Mouse (Mus musculus): ENCODE results near the gene Rtn2. TPM values are rescaled to one million over a fixed set of nuclear protein-coding genes. Genes with fewer than 3 reads are reported as not detected.
"Not testable (repeated sequence)": the region's sequence is repeated elsewhere in the genome, so short reads cannot be mapped to it uniquely, and the experiment has no call there.

Gene Rtn2
- polyA plus RNA-seq, 1 experiment from 2014 or later: 121 TPM

DNA sequence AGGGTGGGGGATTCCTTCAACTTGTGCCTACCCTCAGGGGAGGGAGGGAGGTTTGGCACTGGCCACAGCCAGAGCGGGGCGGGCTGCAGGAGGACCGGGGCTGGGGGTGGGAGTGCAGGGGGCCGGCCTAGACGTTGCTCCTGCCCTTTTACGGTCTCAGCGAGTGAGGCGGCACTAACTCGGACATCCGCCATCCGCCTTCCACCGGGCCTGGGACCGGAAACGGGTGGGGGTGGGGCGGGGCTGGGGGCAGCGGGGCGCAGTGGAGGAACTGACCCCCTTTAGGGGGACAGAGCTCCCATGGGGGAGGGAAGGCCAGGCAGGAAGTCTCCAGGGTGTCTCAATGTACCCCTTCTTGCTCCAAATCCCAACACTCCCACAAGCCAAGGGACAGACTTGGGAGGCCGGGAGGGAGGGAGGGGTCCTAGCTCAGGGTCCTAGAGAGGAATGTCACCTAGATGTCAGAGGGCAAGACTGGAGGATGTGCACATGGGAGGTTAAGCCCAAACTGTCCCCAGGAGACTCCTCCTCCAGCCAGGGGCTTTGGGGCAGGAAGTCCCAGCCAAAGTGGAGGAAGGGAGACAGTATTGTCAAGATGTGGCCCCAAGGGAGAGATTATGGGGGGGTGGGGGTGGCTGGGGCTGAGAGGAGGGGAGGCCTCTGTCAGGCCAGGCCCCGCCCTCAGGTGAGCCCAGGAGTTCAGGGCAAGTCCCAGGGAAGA is 12.5 kb upstream of the Rtn2 start:
- H3K4me1 ChIP-seq: peaks cover 51% of the 10 kb centered on the region
- WGBS: 2% methylated on average over 18 of the region's 19 CpGs
- H3K36me3 ChIP-seq: peaks cover 7% of the 10 kb centered on the region; the same call in 1 of the 2 replicates
- peak overlapping the region; percentile 96 for H3K4me2 ChIP-seq
- H3K9ac ChIP-seq (replicated peaks): peak overlapping the region; percentile 88
- ATAC-seq (ENCODE audit: low FRiP score): no peak
- H3K27me3 ChIP-seq (replicated peaks): no peaks in the 10 kb centered on the region
- H3K9me3 ChIP-seq (replicated peaks): no peaks in the 10 kb centered on the region
- H3K4me3 ChIP-seq (replicated peaks): peak overlapping the region; percentile 96
- peak overlapping the region; percentile 77 for H3K27ac ChIP-seq (replicated peaks)

DNA sequence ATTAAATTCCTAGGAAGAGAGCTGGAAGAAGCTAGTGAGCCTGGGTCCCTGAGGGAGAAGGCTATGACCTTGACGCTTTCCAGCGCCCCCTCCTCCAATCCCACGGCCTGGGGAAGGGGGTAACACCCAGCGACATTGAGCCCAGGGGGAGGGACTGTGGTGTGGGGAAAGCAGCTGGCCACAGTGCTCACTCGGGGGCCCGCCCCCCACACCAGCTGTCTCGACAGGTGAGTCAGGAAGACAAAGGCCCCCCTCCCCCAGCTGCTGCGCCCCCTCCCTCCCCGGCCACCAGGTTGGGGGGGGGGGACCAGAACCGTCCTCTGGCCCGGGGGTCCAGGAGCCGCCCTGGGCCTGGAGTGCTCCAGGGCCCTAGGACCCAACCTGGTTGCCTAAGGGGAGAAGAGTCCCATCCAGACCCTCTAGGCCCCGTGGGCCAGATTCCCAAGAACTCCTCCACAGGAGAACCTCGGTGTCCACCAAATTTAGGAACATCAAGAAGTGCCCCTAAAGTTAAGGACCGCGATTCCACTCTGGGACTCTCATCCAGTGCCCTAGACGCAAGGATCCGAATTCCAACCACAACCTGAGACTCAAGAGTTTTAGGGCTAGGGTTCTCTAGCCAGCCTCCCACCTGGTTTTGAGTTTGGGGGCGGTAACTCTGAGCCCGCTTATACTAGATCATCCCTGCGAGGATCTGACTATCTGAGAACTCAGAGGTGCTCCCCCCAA is 11.8 kb upstream of the Rtn2 start:
- Histone ChIP-seq H3K4me1 (peaks cover 47% of the 10 kb centered on the region), H3K27me3 (replicated peaks) (no peaks in the 10 kb centered on the region), H3K9ac (replicated peaks) (peak overlapping the region; percentile 88), H3K9me3 (replicated peaks) (no peaks in the 10 kb centered on the region), H3K4me2 (peak overlapping the region; percentile 96), H3K27ac (replicated peaks) (peak overlapping the region; percentile 89), H3K36me3 (peaks cover 7% of the 10 kb centered on the region; the same call in 1 of the 2 replicates), H3K4me3 (replicated peaks) (peak overlapping the region; percentile 96)
- no peak; the same call in 1 of the 2 replicates for ATAC-seq (ENCODE audit: low FRiP score)
- WGBS: 1% methylated on average over 20 of the region's 21 CpGs

DNA sequence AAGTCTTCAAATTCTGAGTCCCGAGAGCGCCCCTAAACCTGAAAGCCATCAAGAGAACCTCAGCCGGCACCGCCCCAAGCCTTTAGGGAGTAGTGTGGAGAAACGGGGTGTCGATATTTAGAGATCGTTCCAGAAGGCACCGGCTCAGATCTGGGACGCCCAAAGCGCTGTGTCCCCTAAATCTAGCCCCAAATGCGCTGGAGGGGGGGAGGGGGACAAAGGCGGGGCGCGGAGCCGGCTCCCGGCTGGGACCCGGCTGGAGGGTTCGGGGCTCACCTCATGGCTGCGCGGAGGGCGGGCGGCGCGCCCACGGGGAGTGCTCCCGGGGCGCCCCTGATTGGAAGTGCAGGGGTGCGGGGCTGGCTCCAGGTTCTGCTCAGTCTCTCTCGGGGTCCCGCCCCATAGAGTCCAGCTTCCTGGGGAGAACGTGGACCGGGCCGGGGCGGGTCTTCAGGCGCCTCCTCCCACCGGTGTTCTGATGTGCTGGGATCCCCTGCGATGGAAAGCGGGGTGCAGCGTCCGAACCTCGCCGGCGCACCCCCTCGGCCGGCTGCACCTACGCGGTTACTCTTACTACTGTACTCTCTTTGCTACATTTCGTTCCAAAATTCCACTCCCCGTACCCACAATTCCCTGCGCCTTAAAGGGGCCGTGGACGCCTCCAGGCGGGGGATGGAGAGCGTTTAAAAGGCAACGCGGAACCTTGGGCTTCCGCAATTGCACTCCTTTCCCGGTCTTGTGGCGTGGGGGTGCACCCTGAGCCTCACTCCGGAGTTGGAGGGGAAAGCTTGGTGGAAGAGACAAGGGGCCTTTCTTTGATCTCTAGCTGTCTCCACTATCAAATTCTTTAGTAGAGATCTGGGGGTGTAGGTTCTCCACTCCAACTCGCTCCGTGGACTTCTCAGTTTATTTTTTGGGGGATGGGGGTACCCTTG is 10.9 kb upstream of the Rtn2 start, which contains the start of gene Vasp:
Gene Vasp, minus strand, starts transcription at position 580 of the 935 bp plus-strand sequence.
- H3K27ac ChIP-seq (replicated peaks): peak within 1 kb of the TSS; percentile 89
- H3K4me2 ChIP-seq: peak within 1 kb of the TSS; percentile 96
- H3K4me1 ChIP-seq: peaks cover 39% of the 10 kb centered on the region
- H3K4me3 ChIP-seq (replicated peaks): peak within 1 kb of the TSS; percentile 96
- under 1% methylated on average over 58 of the region's 62 CpGs for WGBS
- H3K36me3 ChIP-seq: peaks cover 7% of the 10 kb centered on the region; the same call in 1 of the 2 replicates
- H3K27me3 ChIP-seq (replicated peaks): no peaks in the 10 kb centered on the region
- ATAC-seq (ENCODE audit: low FRiP score): peak; percentile 81
- no peaks in the 10 kb centered on the region for H3K9me3 ChIP-seq (replicated peaks)
- peak within 1 kb of the TSS; percentile 88 for H3K9ac ChIP-seq (replicated peaks)

DNA sequence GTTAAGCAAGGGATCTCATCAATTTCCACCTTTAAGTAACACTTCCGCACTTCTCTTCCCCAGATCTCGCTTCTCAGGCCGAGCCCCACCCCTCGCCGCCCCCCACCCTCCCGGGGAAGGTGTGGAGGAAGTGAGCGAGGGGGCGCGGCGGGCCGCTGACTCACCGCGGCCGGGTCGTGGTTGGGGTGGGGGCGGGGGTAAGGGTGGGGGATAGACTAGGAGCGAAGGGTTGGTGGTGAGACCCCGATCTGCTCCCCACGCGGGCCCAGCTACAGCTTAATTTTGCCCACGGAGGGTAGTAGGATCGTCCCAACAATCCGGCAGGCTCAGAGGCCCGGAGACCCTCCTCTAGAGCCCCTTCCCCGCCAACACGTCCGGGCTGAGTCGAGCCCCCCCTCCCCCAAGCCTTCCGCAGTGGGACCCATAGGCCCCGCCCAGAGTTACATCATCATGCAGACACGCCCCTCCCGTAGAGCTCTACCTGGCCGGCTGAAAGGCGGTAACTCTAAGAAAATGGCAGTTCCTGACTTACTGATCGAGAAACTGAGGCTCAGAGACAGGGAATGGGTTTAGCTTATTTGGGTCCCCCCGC is 10.2 kb upstream of the Rtn2 start:
- H3K4me1 ChIP-seq: peaks cover 37% of the 10 kb centered on the region
- no peaks in the 10 kb centered on the region for H3K9me3 ChIP-seq (replicated peaks)
- H3K4me2 ChIP-seq: peak overlapping the region; percentile 96
- peak overlapping the region; percentile 88 for H3K9ac ChIP-seq (replicated peaks)
- H3K4me3 ChIP-seq (replicated peaks): peak overlapping the region; percentile 96
- peaks cover 7% of the 10 kb centered on the region; the same call in 1 of the 2 replicates for H3K36me3 ChIP-seq
- ATAC-seq (ENCODE audit: low FRiP score): peak; percentile 83
- H3K27ac ChIP-seq (replicated peaks): peak overlapping the region; percentile 89
- H3K27me3 ChIP-seq (replicated peaks): no peaks in the 10 kb centered on the region; the same call in 1 of the 2 replicates
- 1% methylated on average over 36 of the region's 36 CpGs for WGBS

DNA sequence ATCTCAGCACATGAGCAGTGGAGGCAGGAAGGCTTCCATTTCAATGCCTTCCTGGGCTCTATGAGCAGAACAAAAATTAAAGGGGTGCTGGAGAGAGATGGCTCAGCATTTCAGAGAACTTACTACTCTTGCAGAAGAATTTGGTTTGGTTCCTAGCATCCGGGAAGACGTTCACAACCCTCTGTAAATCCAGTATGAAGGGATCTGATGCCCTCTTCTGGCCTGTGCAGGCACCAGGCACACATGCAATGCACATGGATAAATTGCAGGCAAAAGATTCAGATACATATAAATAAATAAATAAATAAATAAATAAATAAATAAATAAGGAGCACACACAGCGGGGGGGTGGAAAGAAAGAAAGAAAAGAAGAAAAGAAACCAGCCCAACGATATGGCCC is 6.2 kb upstream of the Rtn2 start:
- H3K9ac ChIP-seq (replicated peaks): no peak overlapping the region
- peaks cover 38% of the 10 kb centered on the region for H3K27me3 ChIP-seq (replicated peaks)
- H3K9me3 ChIP-seq (replicated peaks): no peaks in the 10 kb centered on the region
- no peak for ATAC-seq (ENCODE audit: low FRiP score)
- H3K36me3 ChIP-seq: no peaks in the 10 kb centered on the region
- H3K4me2 ChIP-seq: no peak overlapping the region
- WGBS: 59% methylated on average over 4 of the region's 4 CpGs
- H3K27ac ChIP-seq (replicated peaks): no peak overlapping the region
- no peak overlapping the region for H3K4me3 ChIP-seq (replicated peaks)
- peaks cover 14% of the 10 kb centered on the region for H3K4me1 ChIP-seq

DNA sequence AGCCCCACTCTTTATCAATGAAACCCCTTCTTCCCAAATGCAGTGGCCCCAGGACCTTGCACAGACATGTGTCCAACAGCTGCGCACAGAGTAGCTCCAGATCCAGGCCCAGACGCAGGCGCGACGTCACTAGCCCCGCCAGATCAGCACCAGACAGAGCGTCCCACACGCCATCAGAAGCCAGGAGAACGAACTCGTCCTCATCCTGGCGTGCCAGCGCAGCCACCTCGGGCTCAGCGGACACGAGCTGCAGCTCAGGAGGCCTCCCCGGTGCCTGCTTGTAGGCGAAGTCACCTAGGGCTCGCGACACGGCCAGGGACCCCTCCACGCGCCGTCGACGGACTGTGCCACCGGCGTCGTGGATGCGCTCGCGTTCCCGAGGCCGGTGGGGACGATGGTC is 3.4 kb upstream of the Rtn2 start:
- ATAC-seq (ENCODE audit: low FRiP score): no peak
- Histone ChIP-seq H3K9ac (replicated peaks) (no peak overlapping the region), H3K4me3 (replicated peaks) (peak overlapping the region; percentile 36), H3K9me3 (replicated peaks) (no peaks in the 10 kb centered on the region), H3K4me1 (peaks cover 29% of the 10 kb centered on the region), H3K27me3 (replicated peaks) (peaks cover 41% of the 10 kb centered on the region), H3K4me2 (peak overlapping the region; percentile 58), H3K27ac (replicated peaks) (no peak overlapping the region), H3K36me3 (no peaks in the 10 kb centered on the region)
- 3% methylated on average over 34 of the region's 34 CpGs for WGBS

DNA sequence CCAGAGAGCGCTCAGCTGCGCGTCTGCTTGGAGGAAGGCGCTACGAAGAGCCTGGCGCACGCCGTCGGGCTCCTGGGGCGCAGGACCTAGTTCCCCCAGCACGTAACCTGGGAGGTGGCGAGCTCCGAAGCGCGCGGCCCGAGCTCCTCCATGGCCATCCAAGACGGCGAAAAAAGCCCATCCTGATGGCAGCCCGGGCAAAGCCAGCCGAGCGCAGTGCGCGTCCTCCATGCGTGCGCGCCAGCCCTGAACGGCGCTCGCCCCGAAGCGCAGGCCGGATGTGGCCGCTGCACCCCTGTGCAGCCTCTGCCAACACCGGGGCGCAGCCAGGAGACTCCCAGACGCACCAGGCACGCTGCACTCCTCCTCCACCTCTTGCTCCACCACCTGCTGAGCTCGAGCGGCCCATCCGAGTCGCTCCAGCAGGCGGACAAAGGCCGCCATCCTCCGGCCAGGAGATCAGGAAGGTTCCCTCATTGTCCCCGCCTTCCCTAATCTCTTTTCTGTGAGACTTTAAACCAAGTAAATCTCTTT is 2.8 kb upstream of the Rtn2 start, which contains the start of gene Ppm1n:
Gene Ppm1n, minus strand, starts transcription at position 484 of the 534 bp plus-strand sequence.
- under 1% methylated on average over 46 of the region's 46 CpGs for WGBS
- peak within 1 kb of the TSS; percentile 36 for H3K4me3 ChIP-seq (replicated peaks)
- H3K27me3 ChIP-seq (replicated peaks): peaks cover 41% of the 10 kb centered on the region
- H3K9me3 ChIP-seq (replicated peaks): no peaks in the 10 kb centered on the region
- no peak within 1 kb of the TSS for H3K27ac ChIP-seq (replicated peaks)
- no peaks in the 10 kb centered on the region for H3K36me3 ChIP-seq
- H3K9ac ChIP-seq (replicated peaks): no peak within 1 kb of the TSS; the same call in 1 of the 2 replicates
- peaks cover 35% of the 10 kb centered on the region for H3K4me1 ChIP-seq
- no peak for ATAC-seq (ENCODE audit: low FRiP score)
- peak within 1 kb of the TSS; percentile 58 for H3K4me2 ChIP-seq

DNA sequence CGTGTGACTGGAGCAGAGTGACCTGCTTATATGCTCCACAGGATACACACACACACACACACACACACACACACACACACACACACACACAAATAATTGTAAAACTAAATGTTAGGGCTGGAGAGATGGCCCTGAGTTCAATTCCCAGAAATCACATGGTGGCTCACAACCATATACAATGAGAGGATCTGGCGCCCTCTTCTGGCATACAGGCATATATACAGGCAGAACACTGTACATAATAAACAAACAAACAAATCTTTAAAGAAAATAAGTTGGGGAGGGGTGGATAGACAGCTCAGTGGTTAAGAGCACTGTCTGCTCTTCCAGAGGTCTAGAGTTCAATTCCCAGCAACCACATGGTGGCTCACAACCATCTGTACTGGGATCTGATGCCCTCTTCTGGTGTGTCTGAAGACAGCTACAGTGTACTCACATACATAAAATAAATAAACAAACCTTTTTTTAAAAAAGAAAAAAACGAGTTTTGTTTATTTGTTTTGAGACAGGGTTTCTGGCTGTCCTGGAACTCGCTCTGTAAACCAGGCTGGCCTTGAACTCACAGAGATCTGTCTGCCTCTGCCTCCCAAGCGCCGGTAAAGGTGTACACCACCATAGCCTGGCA is 632 bp upstream of the Rtn2 start:
- not testable (repeated sequence) for H3K36me3 ChIP-seq; H3K9me3 ChIP-seq (replicated peaks); H3K9ac ChIP-seq (replicated peaks); H3K27ac ChIP-seq (replicated peaks)
- 33% methylated on average over 6 of the region's 6 CpGs for WGBS
- H3K4me3 ChIP-seq (replicated peaks): peak overlapping the region; percentile 87
- peaks cover 41% of the 10 kb centered on the region for H3K4me1 ChIP-seq
- H3K27me3 ChIP-seq (replicated peaks): peaks cover 41% of the 10 kb centered on the region
- 0 out of 2 replicates have a peak, but pooled peaks have one; percentile 16 for ATAC-seq (ENCODE audit: low FRiP score)
- peak overlapping the region; percentile 78 for H3K4me2 ChIP-seq

DNA sequence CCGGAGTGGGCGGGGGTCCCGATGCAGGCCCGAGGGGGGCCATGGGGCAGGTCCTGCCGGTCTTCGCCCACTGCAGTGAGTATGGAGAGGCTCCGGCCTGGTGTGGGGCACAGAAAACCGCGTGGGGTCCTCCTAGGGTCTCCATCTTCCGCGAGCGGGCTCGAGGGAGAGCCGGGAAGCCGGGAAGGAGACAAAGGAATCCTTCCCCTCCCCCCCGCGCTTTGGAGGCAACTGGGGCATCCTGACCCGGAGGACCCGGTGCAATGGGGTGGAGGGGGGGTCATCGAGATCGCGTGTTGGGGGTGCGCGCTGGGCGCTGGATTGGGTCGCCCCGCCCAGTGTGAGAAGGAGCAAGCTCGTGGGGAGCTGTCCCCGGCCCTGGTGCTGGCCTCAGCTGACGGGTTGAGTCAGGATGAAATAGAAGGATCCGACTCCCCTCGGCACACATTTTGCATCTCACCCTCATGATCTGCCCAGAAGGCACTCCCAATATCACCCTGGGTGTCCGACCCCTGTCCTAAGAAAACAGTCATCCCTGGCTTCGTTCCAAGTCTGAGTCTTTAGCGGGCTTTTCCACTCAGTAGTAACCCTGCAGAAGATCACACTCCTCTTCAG is 474 bp downstream of the Rtn2 start:
- peaks cover 14% of the 10 kb centered on the region for H3K36me3 ChIP-seq
- H3K9me3 ChIP-seq (replicated peaks): no peaks in the 10 kb centered on the region
- peak overlapping the region; percentile 87 for H3K4me3 ChIP-seq (replicated peaks)
- peaks cover 41% of the 10 kb centered on the region for H3K4me1 ChIP-seq
- ATAC-seq (ENCODE audit: low FRiP score): peak; percentile 71
- WGBS: under 1% methylated on average over 35 of the region's 35 CpGs
- H3K27ac ChIP-seq (replicated peaks): peak overlapping the region; percentile 91
- H3K4me2 ChIP-seq: peak overlapping the region; percentile 78
- H3K27me3 ChIP-seq (replicated peaks): peaks cover 35% of the 10 kb centered on the region
- H3K9ac ChIP-seq (replicated peaks): peak overlapping the region; percentile 99

DNA sequence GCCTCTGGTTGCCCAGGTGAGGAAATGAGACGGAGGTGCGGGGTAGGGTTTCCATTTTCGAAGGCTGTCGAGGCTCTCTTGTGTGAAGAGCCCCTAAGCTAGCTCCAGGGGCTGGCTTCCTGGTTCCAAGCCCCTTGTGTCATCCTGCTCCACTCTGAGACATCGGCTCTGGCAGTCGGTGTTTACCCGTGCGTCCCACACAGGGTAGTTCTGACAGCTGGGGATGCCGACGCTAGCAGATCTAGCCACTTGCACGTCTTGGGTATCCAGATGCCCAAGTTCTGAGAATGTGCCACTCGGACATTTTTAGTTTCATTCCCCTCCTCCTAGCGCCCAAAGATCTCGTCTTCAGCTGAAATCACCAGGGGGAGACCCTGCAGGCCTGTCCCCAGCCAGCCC is 981 bp downstream of the Rtn2 start:
- Histone ChIP-seq H3K36me3 (peaks cover 18% of the 10 kb centered on the region), H3K27me3 (replicated peaks) (peaks cover 30% of the 10 kb centered on the region), H3K27ac (replicated peaks) (peak overlapping the region; percentile 91), H3K4me1 (peaks cover 41% of the 10 kb centered on the region), H3K4me2 (peak overlapping the region; percentile 78), H3K4me3 (replicated peaks) (peak overlapping the region; percentile 87), H3K9me3 (replicated peaks) (no peaks in the 10 kb centered on the region), H3K9ac (replicated peaks) (peak overlapping the region; percentile 99)
- 24% methylated on average over 14 of the region's 14 CpGs for WGBS
- ATAC-seq (ENCODE audit: low FRiP score): peak; percentile 15
